Mouse (Mus musculus): ENCODE results near the gene Gm20388. TPM values are rescaled to one million over a fixed set of nuclear protein-coding genes. Genes with fewer than 3 reads are reported as not detected.

Gene Gm20388
- polyA plus RNA-seq, 1 experiment: 49.7 TPM

DNA sequence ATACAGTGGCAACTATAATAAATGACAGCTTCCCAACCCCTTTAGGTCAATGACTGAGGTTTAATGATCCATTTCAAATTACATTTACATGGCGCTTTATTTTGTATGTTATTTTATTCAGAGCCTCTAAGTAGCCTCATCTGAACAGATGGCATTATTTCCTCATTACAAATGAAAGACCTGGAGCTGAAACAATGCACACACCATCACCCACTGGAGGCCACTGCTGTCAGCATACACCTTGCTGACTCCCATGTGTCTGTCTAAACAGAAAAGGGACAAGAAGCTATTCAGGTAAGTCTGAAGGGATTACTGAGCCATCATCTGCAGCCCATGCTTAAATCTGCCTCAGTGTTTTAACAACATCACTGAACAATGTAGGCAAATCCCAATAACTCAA is 3024.5 kb downstream of the Gm20388 start:
- Histone ChIP-seq H3K27me3 (replicated peaks; ENCODE audit: control insufficient read depth, insufficient read depth, low read length) (no peaks in the 10 kb centered on the region), H3K36me3 (ENCODE audit: control insufficient read depth, insufficient read depth, low read length) (no peaks in the 10 kb centered on the region), H3K4me3 (ENCODE audit: insufficient read depth, low read depth, low read length) (no peak overlapping the region), H3K4me1 (ENCODE audit: control insufficient read depth, insufficient read depth, low read length) (peaks cover 27% of the 10 kb centered on the region), H3K27ac (ENCODE audit: insufficient read depth, low read depth, low read length) (no peak overlapping the region)
- no peak for DNase-seq
- 38% methylated on average over 1 of the region's 1 CpGs for WGBS
- TF ChIP-seq CTCF (conservative IDR thresholded peaks at IDR 0.05; ENCODE audit: insufficient read depth, insufficient read length, low read depth, low read length) (no peak), POLR2A (IDR thresholded peaks at IDR 0.05; ENCODE audit: low read depth, low read length) (no peak)

DNA sequence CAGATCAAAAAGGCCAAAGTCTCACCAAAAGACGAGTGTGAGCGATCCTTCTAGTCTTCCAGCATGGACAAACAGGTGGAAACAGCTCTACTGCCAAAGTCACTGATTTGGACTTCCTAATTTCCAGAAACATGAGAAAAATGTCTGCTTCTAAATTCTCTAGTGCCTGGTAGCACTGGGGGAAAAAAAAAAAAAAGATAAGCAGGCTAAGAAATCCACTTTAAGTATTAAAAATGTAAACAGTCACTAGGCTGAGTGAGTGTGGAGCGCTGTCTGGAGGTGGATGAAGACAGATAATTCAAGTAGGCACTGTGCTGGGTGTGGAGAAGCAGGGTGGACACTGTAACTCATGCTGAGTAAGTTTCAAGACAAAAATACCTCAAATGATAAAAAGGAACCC is 3025.3 kb downstream of the Gm20388 start:
- WGBS: 60% methylated on average over 3 of the region's 3 CpGs
- DNase-seq: no peak
- Histone ChIP-seq H3K4me3 (ENCODE audit: insufficient read depth, low read depth, low read length) (no peak overlapping the region), H3K27me3 (replicated peaks; ENCODE audit: control insufficient read depth, insufficient read depth, low read length) (no peaks in the 10 kb centered on the region), H3K4me1 (ENCODE audit: control insufficient read depth, insufficient read depth, low read length) (peaks cover 27% of the 10 kb centered on the region), H3K27ac (ENCODE audit: insufficient read depth, low read depth, low read length) (no peak overlapping the region), H3K36me3 (ENCODE audit: control insufficient read depth, insufficient read depth, low read length) (no peaks in the 10 kb centered on the region)
- TF ChIP-seq POLR2A (IDR thresholded peaks at IDR 0.05; ENCODE audit: low read depth, low read length) (no peak), CTCF (conservative IDR thresholded peaks at IDR 0.05; ENCODE audit: insufficient read depth, insufficient read length, low read depth, low read length) (no peak)

DNA sequence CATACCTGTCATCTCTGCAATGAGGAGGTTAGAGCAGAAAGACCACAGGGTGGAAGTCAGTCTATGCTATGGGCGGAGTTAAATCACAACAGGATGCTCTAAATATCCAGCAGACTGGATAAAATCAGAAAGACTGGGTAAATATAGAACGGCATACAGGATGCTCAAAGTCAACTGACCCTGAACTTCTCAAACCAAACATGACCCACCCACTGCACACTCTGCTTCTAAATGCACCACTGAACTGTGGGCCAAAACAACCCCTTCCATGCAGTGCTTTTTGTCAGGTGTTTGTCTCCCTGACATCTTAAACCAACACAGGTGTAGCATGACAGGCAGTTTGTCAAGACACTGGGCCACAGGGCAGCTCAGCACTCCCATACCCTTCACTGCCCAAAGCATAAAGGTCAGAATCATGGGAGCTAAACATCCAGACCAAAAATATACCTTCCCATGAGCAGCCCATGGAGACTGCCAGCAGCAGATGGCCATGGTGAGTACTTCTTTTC is 3027.0 kb downstream of the Gm20388 start:
- Histone ChIP-seq H3K4me1 (ENCODE audit: control insufficient read depth, insufficient read depth, low read length) (peaks cover 27% of the 10 kb centered on the region), H3K27ac (ENCODE audit: insufficient read depth, low read depth, low read length) (0 out of 2 replicates have a peak overlapping the region, but pooled peaks have one; percentile 19), H3K36me3 (ENCODE audit: control insufficient read depth, insufficient read depth, low read length) (no peaks in the 10 kb centered on the region), H3K27me3 (replicated peaks; ENCODE audit: control insufficient read depth, insufficient read depth, low read length) (no peaks in the 10 kb centered on the region), H3K4me3 (ENCODE audit: insufficient read depth, low read depth, low read length) (no peak overlapping the region)
- DNase-seq: no peak
- no peak for TF ChIP-seq POLR2A (IDR thresholded peaks at IDR 0.05; ENCODE audit: low read depth, low read length)
- TF ChIP-seq CTCF (conservative IDR thresholded peaks at IDR 0.05; ENCODE audit: insufficient read depth, insufficient read length, low read depth, low read length): no peak
- 41% methylated on average over 2 of the region's 2 CpGs for WGBS

DNA sequence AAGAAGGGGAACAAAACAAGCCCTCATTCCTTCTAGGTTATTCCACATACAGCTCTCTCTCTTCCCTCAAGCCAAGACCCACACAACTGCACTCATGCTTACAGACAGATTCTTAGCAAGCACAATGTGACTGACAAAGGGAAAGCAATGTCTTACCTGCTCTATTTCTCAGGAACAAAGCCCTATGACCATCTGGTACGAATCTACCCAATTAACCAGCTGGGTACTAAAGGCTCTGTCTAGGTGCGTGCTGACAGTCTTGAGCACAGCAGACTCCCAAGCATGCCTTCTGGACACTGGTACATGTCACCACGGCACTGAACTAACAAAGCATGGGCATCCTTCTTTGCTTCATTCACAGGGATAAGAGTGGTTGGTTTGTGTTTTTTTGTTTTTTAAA is 3027.5 kb downstream of the Gm20388 start:
- TF ChIP-seq CTCF (conservative IDR thresholded peaks at IDR 0.05; ENCODE audit: insufficient read depth, insufficient read length, low read depth, low read length) (no peak), POLR2A (IDR thresholded peaks at IDR 0.05; ENCODE audit: low read depth, low read length) (no peak)
- no peak for DNase-seq
- Histone ChIP-seq H3K4me3 (ENCODE audit: insufficient read depth, low read depth, low read length) (no peak overlapping the region), H3K36me3 (ENCODE audit: control insufficient read depth, insufficient read depth, low read length) (no peaks in the 10 kb centered on the region), H3K27me3 (replicated peaks; ENCODE audit: control insufficient read depth, insufficient read depth, low read length) (no peaks in the 10 kb centered on the region), H3K27ac (ENCODE audit: insufficient read depth, low read depth, low read length) (no peak overlapping the region), H3K4me1 (ENCODE audit: control insufficient read depth, insufficient read depth, low read length) (peaks cover 27% of the 10 kb centered on the region)
- 74% methylated on average over 3 of the region's 3 CpGs for WGBS

DNA sequence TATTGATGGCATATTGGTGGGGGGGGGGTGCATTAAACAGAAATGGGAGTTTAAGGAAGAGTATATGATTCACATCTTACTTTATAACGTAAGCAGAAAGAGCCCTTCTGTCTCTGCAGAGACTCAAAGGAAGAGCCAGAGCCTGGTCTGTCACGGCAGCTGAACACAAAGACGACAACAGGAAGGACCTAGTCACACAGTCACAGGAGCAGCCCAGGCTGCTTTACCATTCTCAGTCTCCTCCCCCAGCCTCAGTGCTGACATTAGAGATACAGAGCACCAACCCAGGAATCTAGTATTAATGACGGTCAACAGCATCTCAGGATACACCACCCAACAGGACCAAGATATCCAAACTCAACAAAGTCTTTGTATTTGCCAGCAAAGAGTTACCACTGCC is 3027.9 kb downstream of the Gm20388 start:
- Histone ChIP-seq H3K27ac (ENCODE audit: insufficient read depth, low read depth, low read length) (no peak overlapping the region), H3K4me1 (ENCODE audit: control insufficient read depth, insufficient read depth, low read length) (peaks cover 26% of the 10 kb centered on the region), H3K4me3 (ENCODE audit: insufficient read depth, low read depth, low read length) (no peak overlapping the region), H3K27me3 (replicated peaks; ENCODE audit: control insufficient read depth, insufficient read depth, low read length) (no peaks in the 10 kb centered on the region), H3K36me3 (ENCODE audit: control insufficient read depth, insufficient read depth, low read length) (no peaks in the 10 kb centered on the region)
- WGBS: 25% methylated on average over 4 of the region's 4 CpGs
- DNase-seq: peak; percentile 49
- TF ChIP-seq CTCF (conservative IDR thresholded peaks at IDR 0.05; ENCODE audit: insufficient read depth, insufficient read length, low read depth, low read length): no peak
- no peak for TF ChIP-seq POLR2A (IDR thresholded peaks at IDR 0.05; ENCODE audit: low read depth, low read length)

DNA sequence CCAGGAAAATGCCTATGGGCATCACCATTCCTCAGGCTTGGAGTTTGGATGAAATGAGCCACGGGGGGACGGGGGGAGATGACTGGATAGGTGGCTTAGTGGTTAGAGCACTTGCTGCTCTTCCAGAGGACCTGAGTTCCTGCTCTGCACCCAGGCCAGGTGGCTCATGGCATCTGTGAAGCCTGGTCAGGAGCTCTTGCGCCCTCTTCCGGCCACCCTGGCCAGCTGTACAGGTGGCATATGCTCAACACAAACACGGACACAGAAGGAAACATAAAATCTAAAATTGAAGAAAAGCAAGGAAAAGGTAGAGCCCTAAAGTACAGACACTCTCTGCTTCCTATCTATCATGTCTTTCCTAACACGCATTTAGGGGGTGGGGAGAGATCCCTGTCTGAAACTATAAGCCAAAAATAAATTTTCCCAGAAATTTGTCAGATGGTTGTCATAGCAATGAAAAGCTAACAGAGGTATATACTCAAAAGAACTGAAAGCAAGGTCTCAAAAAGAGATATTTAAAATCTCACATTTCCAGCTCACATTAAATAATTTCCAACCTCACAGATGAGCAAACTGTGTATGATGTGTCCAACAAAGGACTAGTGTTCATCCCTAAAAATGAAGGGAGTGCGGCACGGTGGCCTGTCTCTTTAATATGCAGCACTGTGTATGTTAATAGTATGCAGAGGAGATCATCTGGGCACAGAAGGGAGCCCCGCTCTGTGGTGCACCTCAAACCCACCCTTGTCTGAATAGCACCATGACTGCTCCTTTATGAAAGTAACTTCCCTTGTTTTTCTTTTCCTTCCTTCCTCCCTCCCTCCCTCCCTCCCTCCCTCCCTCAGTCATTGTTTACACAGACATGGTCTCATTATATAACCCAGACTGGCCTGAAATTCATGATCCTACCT is 3032.4 kb downstream of the Gm20388 start:
- TF ChIP-seq POLR2A (IDR thresholded peaks at IDR 0.05; ENCODE audit: low read depth, low read length) (no peak), CTCF (conservative IDR thresholded peaks at IDR 0.05; ENCODE audit: insufficient read depth, insufficient read length, low read depth, low read length) (peak; percentile 42)
- WGBS: 77% methylated on average over 9 of the region's 9 CpGs
- H3K4me3 ChIP-seq (ENCODE audit: insufficient read depth, low read depth, low read length): no peak overlapping the region
- no peak overlapping the region for H3K27ac ChIP-seq (ENCODE audit: insufficient read depth, low read depth, low read length)
- peaks cover 20% of the 10 kb centered on the region for H3K4me1 ChIP-seq (ENCODE audit: control insufficient read depth, insufficient read depth, low read length)
- DNase-seq: no peak
- no peaks in the 10 kb centered on the region for H3K36me3 ChIP-seq (ENCODE audit: control insufficient read depth, insufficient read depth, low read length)
- no peaks in the 10 kb centered on the region for H3K27me3 ChIP-seq (replicated peaks; ENCODE audit: control insufficient read depth, insufficient read depth, low read length)

DNA sequence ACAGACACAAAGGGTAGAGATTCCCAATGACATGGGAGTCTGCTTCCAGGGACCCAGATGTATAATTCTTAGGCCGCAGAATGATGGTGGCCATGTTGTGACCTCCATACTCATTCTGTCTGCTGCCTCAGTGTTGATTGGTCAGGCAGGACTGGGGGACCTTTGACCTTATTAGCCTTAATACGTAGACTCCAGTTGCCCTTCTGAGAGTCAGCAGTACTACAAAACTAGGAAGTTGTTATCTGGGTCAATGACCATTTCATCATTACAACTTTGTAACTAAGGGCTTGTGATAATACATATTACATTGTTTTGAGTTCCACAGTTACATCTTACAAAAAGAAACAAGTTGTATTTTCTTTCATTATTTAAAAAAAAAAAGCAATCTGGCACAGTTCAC is 3035.1 kb downstream of the Gm20388 start:
- no peak overlapping the region for H3K4me3 ChIP-seq (ENCODE audit: insufficient read depth, low read depth, low read length)
- TF ChIP-seq CTCF (conservative IDR thresholded peaks at IDR 0.05; ENCODE audit: insufficient read depth, insufficient read length, low read depth, low read length) (no peak), POLR2A (IDR thresholded peaks at IDR 0.05; ENCODE audit: low read depth, low read length) (no peak)
- no peak for DNase-seq
- no peaks in the 10 kb centered on the region for H3K36me3 ChIP-seq (ENCODE audit: control insufficient read depth, insufficient read depth, low read length)
- peaks cover 18% of the 10 kb centered on the region for H3K4me1 ChIP-seq (ENCODE audit: control insufficient read depth, insufficient read depth, low read length)
- H3K27me3 ChIP-seq (replicated peaks; ENCODE audit: control insufficient read depth, insufficient read depth, low read length): no peaks in the 10 kb centered on the region
- no peak overlapping the region for H3K27ac ChIP-seq (ENCODE audit: insufficient read depth, low read depth, low read length)
- WGBS: 59% methylated on average over 2 of the region's 2 CpGs

Measured in kidney, adult 2 months (tissue).